Mouse (Mus musculus) heart, postnatal 4 days (tissue): ENCODE measurements around the gene Map7d3. TPM values are rescaled to one million over a fixed set of nuclear protein-coding genes. Genes with fewer than 3 reads are reported as not detected.

ENCODE experiments used
- total RNA-seq, 2 experiments: library from RNA; stranded (reverse); gene quantifications; 2 replicates each; pipeline ENCODE4 v1.2.3; 2021

Map7d3 gene
- total RNA-seq, 2 experiments from 2014 or later, result 3.2 to 4.3 TPM

Other genes starting within 250 kb of the Map7d3 start
- gene Mmgt1, start 224.3 kb downstream of the Map7d3 start, total RNA-seq, result 10 to 100 TPM; 30.3 to 31.7 TPM
- 10 to 100 TPM; 16.4 to 18.2 TPM for gene Slc9a6, start 212.6 kb downstream of the Map7d3 start, total RNA-seq
- 100 to 1,000 TPM; 278 to 293 TPM for gene Fhl1, start 90.5 kb downstream of the Map7d3 start, total RNA-seq
- gene Adgrg4, start 47.8 kb upstream of the Map7d3 start, total RNA-seq, result not detected
- gene Brs3, start 220.7 kb upstream of the Map7d3 start, total RNA-seq, result not detected
- gene Htatsf1, start 231.3 kb upstream of the Map7d3 start, total RNA-seq, result 10 to 100 TPM; 54.0 to 56.2 TPM